Mouse (Mus musculus) kidney, postnatal 25 days (tissue): Measurements from ENCODE around the gene Cacng8.
A peak's percentile ranks its signal among the peaks of the same experiment; 100 is the strongest.
"Not testable (repeated sequence)": the region's sequence is repeated elsewhere in the genome, so short reads cannot be mapped to it uniquely, and the experiment has no call there.

Source experiments
- DNase-seq, 2 experiments: peaks; one replicate each; pipeline ENCODE4 v3.0.0; 2021; ENCODE audit warnings: mixed read lengths in 2 of 2

Gene Cacng8

DNA sequence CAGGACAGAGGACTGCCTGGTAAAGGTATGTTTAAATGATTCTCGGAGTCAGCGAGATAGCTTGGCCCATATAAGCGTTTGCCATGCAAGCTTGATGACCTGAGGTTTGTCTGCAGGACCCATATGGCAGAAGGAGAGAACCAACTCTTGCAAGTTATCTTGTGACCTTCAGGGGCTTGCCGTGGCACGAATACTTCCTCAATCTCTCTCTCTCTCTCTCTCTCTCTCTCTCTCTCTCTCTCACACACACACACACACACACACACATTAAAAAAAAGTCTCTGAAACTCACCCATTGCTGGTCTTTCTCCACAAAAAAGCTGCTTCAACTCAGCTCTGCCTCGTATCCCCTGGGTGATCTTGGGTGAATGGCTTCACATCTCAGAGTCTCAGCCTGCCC is 1.6 kb upstream of the Cacng8 start:
- no peak for DNase-seq

DNA sequence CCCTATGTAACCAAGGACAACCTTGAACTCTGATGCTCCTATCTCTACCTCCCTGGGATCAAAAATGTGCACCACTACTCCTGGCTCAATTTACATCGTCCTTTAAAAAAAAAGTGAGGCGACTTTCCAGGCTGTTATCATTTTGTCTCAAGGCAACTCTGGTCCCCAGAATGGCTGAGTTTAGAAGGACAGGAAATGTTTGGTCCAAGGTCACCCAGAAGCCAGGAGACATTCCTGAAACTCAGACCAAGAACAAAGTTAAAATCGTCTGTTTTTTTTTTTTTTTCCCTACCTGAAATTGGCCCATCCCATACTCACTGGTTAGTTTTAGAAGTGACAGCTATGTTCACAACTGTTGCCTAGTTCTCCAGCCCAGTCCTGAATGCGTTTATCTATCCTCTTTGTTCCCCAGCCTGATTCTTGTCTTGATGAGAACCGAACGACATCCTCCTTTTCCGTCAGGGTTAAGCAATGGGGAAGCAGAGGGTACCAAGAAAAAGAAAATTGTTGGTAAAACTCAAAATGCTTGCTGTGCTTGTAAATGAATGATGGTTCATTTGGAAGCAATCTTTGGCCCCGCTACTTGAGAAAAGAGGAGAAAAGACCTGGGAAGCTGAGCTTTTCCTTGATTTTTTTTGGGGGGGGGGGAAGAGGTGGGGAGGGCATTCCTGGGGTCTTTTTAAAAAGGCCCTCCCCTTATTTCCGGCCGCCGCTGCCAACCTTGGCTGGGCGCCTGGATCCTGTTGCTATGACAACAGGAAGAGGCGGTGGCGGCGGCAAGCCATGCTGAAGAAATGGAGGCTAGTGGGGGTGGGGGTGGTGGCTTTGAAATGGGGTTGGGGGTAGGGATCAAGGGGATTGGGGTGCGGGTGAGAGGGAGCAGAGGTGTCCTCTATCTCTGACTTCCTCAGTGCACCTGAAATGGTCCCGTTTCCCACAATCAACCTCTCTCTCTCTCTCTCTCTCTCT is 755 bp upstream of the Cacng8 start:
- peak; percentile 70 to 78 for DNase-seq

DNA sequence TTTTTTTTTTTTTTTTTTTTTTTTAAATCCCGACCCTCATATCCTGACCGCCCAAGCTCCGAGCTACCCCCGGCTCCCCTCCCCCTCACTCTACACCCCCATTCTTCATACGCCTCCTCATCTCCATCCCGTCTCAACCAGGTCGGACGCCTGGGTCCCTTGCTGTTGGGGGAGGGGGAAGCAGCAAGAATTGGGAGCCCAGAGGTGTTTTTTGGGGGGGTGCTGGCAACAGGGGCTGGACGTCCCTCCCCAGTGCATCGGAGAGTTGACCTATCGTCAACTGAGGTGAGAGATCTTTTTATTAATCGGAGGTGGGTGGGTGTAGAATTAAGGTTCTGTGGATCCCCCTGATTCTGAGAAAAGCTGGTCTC is 583 bp downstream of the Cacng8 start:
- DNase-seq, result no peak

DNA sequence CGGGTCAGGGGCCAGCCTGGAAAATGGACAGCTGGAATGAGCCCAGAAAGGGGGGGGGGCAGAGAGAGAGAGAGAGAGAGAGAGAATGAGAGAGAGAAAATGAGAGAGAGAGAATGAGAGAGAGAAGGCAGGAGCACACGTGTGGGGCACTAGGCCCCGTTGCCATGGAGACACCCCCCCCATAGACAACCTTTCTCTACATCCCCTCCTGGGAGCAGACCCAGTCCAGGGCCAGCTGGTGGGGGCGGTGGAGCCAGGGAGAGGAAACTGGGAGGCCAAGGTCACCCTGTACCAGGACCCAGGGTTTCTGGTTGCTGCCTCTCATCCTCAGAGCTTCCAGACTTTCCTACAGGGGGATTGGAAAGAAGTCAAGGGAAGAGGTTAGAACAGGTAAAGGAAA is 1.3 kb downstream of the Cacng8 start:
- DNase-seq, result no peak

DNA sequence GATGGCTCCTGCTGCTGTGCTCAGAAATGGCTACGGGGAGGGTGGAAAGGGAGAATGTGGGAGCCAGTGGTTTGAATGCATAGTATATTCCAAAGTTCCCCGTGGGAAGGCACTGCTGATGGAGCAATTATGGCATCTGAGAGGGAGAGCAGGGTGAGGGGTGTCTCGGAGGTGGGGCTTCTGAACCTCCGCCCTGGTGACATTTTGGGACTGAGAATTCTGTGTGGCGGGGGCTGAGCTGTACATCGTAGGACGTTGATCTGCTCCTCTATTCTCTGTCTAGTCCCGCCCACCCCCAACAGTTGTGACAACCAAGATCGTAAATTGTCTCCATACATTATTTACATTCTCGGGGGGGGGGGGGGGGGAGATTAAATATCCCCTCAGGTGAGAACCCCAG is 6.9 kb downstream of the Cacng8 start:
- DNase-seq, result no peak

DNA sequence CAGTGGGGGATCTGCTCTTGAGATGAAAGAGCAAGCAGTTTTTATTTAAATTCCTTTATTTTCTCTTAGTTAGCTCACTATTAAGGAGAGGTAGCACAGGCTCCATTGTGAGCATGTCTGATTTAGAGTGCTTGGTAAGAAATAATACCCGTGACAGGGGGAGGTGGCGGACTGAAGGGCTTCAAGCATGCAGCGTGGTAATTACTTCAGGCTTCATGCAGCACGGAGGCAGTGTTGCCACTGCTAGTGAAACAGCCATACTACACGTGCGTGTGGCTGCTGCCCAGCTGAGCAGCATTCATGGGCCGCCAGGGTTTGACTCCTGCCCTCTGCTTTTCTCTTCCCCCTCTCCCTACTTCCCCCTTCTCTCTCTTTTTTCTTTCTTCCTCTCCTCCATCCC is 7.3 kb downstream of the Cacng8 start:
- no peak for DNase-seq

DNA sequence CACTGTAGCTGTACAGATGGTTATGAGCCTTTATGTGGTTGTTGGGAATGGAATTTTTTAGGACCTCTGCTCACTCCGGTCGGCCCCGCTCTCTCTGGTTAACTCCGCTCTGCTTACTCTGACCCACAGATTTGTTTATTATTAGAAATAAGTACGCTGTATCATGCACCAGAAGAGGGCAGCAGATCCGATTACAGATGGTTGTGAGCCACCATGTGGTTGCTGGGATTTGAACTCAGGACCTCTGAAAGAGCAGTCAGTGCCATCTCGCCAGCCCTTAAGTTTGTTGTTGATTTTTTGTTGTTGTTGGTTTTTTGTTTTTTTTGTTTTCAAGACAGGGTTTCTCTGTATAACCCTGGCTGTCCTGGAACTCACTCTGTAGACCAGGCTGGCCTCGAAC is 7.9 kb downstream of the Cacng8 start:
- DNase-seq, result not testable (repeated sequence)

DNA sequence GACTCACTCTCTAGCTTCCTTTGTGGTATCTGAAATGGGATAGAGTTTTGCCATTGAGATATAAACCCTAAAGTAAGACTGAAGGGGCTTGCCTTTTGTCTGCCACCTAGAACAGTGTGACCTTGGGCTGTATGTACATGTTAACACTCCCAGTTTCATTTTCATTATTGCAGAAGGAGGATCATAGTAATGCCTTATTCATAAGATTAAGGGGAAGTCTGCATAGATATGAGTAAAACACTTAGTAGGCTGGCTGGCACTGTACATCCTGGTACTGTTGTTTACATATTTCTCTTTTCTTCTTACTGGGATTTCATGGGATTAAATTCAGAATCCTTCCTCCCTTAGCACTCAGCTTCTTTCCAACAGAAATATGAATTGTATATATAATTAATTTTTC is 9.5 kb downstream of the Cacng8 start:
- DNase-seq, result no peak

DNA sequence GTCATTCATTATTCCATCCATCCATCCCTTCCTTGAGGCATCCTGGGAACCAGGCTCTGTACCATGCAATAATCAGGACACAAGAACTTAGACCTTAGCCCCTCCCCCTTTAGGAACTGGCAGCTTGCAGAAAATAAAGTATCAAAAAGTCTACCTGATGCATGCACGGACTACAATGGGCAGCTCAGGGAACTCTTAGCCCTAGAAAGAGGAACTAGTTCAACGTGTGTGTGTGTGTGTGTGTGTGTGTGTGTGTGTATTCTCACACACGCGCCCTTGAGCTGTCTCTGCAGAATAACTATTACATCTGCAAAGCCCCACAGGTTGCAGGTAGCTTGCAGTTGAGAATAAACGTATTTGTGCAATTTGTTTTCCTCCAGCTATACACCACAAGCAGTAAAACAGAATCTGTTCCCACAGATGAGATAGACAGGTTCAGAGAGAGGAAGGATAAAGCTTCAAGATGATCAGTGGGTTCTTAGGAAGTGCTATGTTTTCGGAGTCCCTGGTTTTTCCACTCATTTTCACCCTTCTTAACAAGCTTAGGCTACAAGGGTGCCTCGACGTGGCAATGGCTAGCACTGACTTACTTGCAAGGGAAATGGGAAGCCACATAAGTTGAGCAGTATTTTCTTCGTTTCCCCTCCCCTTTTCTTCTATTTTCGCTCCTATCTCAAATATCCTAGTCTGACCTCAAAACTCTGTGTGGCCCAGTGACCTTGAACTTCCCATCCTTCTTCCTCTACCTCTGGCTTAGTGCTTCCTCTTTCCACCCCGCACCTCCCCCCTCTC is 19.4 kb downstream of the Cacng8 start:
- no peak for DNase-seq

DNA sequence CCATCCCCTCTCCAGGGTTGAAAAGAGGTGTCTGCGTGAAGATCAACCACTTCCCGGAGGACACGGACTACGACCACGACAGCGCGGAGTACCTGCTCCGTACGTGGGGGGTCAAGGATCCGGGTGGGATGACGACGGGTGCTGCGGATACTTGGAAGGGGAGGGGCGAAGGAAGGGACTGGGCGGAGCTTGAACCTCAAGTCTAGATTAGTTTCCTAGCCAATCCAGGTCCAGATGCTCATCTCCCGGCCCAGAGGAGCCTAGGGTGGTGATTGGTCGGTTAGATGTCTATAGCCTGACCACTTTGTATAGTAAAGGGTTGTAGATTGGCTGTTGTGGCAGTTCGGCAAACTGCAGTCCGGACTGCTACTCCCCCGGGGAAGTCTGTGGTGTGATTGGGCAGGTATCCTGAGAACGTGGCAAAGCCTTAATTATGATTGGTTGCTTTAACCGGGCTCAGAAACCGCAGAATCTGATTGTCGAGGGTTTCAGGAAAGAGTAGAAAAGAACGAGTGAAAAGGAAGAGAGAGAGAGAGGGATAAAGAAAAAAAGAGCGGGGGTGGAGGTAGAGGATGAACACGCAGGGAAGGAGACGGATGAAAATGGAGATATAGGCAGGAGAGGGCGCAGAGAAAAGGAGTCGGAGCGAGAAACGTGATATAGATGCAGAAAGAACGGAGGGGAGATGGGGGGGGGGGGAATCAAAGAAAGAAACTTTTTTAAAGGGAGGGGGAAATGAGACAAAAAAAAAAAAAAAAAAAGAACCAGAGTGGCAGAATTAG is 20.9 kb downstream of the Cacng8 start:
- no peak for DNase-seq

DNA sequence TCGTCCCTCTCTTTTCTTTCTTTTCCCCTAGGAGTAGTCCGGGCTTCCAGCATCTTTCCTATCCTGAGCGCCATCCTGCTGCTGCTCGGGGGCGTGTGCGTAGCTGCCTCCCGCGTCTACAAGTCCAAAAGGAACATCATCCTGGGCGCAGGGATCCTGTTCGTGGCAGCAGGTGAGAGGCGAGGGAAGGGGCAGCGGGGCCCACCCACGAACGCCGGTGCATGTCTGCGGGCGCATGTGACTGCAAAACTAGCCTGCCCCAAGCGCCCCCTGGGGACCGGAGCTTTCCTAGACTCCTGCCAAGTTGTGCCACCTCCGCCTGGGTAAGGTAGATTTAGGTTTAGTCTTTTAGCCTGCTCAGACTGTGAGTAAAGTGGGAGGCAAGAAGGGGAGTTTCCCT is 21.6 kb downstream of the Cacng8 start:
- peak in 1 of 2 experiments; percentile 14 for DNase-seq

DNA sequence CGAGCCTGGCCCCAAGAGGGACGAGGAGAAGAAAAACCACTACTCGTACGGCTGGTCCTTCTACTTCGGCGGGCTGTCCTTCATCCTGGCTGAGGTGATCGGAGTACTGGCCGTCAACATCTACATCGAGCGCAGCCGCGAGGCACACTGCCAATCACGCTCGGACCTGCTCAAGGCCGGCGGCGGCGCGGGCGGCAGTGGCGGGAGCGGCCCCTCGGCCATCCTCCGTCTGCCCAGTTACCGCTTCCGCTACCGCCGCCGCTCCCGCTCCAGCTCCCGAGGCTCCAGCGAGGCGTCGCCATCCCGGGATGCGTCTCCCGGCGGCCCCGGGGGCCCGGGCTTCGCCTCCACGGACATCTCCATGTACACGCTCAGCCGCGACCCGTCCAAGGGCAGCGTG is 24.4 kb downstream of the Cacng8 start:
- DNase-seq, result peak in 1 of 2 experiments; percentile 21

DNA sequence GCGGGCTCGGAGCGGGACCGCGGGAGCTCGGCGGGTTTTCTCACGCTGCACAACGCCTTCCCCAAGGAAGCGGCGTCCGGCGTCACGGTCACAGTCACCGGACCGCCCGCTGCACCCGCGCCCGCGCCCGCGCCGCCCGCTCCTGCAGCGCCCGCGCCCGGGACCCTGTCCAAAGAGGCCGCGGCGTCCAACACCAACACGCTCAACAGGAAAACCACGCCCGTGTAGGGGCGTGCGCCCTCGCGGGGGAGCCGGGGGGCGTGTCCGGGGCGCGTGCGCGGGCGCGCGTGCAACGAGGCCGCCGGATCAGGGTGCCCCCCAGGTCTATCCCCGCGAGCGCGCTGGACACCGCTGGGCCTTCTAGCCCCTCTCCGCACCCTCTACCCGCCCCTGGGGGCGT is 24.9 kb downstream of the Cacng8 start:
- peak; percentile 11 to 47 for DNase-seq

DNA sequence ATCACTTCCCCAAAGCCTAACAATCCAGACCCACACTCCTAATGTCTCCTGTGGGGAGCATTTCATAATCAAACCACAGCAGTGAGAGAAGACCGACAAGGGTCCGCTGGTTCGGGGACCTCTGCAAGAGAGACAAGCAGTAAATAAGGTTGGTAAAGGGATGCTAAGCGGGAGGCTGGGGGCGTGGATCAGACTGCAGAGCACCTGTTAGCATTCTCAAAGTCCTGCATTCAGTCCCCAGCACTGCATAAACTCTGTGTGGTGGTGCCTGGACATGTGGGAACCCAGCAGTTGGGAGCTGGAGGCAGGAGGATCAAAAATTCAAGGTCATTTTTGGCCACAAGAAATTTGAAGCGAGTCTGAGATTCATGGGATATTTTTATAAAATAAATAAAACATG is 29.5 kb downstream of the Cacng8 start:
- no peak for DNase-seq

DNA sequence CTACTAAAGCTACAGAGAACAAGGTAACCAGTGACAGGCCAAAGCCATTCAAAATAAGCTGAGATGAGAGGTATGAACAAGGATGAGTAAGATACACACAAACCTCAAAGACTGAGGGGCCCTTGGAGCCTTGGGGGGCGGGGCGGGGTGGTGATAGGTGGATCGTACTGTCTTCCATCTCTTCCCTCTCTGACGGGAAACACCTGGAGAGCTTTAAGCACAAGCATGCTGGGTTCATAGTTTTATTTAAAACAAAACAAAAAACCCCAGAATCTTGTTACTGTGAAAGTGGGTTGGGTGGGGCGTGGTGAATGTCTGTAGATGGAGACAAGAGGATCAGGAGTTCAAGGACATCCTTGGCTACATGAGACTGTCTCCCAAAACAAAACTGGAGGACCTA is 30.0 kb downstream of the Cacng8 start:
- no peak for DNase-seq

DNA sequence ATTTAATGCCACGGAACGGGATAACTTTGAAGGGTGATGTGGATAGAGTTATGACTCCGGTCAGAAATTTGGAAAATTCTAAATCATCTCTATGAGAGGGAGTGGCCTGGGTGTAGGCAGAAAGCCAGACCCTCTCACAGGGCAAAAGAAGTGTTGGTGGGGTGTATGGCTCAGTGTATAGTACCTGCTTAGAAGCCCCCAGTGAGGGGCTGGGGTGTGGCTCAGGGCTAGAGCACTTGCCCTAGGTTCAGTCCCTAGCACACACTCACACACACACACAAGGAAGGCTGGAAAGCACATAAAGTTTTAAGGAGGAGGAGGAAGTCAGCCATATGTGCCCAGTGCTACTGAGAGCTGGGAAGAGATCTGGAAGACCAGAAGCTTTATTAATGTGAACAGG is 30.8 kb downstream of the Cacng8 start:
- DNase-seq, result no peak

DNA sequence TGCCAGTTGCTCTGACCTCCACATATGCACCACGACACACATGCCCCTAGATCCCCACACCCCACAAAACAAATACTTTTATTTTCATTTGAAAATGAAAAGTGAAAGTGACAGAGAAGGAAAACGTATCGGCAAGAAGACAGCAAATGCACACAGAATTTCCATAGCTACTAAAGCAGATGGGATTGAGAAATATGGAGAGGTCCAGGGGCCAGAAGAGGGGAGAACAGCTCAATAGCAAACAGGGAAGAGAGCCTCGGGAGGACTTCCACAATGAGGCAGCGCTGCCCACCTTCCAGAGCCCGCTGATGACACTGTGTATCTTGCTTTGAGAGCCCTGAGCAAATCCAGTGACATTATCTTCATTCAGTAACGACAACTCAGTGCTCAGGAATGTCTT is 31.6 kb downstream of the Cacng8 start:
- no peak for DNase-seq

DNA sequence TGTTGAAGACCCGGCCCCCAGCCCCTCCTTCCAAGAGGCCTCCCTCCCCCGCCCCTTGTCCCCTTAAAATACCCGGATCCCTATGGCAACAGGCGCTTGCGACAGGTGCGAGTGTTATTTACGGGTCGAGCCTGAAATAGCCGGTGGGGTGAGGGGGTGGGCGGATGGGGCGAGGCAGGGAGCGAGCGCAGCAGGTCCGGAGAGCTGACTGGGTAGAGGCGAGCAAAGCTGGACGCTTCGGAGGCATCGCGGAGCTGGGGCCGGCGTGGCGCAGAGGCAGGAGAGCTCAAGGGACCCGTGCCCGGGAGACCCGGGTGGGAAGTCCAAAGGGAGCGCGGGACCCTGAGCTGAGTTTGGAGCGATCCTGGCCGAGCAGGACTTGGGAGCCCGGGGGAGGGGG is 32.9 kb downstream of the Cacng8 start:
- no peak for DNase-seq

DNA sequence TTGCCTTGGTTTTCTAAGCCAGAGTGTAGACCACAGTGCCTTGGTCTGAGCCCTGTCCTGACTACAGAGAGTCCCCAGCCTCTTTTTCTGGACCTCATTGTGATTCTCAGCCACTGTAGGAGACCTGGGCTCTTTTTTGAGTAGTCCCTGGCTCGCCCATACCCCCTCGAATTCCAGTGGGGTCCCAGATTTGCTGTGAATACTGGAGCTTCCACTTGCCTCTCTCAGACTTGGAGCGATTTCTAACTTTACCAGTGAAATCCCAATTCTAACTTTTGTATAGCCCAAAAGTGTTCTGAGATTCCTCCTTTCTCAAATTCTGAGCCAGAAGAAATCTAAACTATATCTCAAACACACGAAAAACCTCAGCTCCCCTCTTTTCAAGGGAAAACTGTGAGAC is 33.4 kb downstream of the Cacng8 start, which contains the start of gene Cacng6:
Gene Cacng6, plus strand, starts transcription at position 301 of the 400 bp plus-strand sequence.
- no peak for DNase-seq

DNA sequence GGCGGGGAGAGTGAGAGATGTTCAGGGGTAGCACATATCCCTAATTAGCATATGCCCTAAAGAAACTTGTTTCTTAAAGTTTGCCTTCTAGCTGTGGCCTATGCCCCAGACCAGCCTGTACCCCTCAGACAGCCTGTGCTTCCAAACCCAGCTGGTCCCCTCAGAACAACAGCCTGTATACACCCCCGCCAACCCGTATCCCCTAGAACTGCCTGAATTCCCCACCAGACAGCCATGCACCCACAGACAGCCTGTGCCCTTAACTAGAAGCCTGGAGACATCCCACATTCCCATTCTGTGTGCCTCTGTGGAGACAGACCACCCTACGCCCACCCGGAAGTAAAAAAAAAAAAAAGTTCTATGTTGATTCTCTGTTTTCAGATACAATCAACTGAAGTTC is 34.7 kb downstream of the Cacng8 start:
- DNase-seq, result no peak

DNA sequence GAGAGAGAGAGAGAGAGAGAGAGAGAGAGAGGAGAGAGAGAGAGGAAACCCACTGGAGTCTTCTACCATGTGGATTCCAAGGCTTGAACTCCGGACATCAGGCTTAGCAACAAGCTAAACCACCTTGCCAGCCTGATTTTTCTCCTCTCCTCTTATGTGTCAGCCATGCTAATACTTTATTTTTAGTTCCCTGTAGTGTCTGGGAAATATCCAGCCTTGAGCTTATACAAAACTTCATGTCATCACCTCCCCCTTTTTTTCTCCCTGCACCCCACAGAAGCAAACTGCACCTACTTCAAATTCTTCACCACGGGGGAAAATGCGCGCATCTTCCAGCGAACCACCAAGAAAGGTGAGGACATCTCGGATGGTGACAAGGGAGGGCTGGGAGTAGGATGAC is 39.7 kb downstream of the Cacng8 start:
- DNase-seq, result no peak

DNA sequence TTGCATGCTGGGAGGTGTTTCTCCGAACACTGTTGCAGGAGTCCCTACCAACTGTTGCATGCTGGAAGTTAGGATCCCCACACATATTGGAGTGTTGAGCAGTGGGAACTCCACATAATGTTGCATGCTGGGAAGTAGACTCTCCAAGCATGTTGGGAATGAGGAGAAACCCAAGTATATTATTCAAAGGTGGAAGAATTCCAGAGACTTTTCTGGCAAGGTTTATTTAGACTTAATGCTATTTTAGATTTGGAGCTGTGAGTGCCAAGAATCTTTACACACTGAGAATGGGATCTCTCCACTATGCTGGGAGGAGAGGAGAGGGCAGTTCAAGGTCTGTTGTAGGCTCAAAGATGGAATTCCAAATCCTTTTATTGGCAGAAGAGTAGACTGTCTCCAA is 41.6 kb downstream of the Cacng8 start:
- no peak for DNase-seq

DNA sequence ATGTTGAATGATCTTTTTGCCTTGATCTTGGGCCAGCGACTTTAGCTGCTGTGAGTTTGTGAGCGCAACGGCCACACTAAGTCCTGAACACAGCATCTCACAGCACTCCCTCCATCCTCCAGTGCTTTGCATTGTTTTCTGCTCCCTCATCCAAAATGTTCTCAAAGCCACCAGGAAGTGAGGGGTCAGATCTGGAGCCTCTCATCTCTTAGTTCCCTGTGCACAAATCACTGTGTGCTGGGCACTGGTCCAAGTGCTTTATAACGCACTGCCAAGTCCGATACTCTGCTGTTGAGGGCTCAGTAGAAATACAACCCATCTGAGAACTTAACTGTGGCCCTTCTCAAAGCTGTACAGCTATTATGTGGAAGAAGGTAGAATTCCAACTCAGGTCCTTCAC is 47.5 kb downstream of the Cacng8 start:
- peak in 1 of 2 experiments; percentile 27 for DNase-seq
